Mouse (Mus musculus) embryo, embryonic 10 days (tissue): Measurements from ENCODE around the gene Retreg1.
"Not testable (repeated sequence)": the region's sequence is repeated elsewhere in the genome, so short reads cannot be mapped to it uniquely, and the experiment has no call there.

ENCODE experiments used
- DNase-seq: peaks from one replicate; pipeline ENCODE4 v3.0.0-alpha.2; 2015; ENCODE audit warnings: low spot score

The Retreg1 gene

GRCm38 (mm10) chr15:25947383-25947782 is 104.4 kb downstream of the Retreg1 start:
- no peak for DNase-seq

- no peak for DNase-seq
These were observed 105.6 kb downstream of the Retreg1 start for GRCm38 (mm10) chr15:25948257-25949223.

- DNase-seq = no peak
These were observed 106.7 kb downstream of the Retreg1 start for GRCm38 (mm10) chr15:25949696-25950095.

- no peak for DNase-seq
These were observed 107.6 kb downstream of the Retreg1 start for GRCm38 (mm10) chr15:25950584-25950983.

GRCm38 (mm10) chr15:25951037-25951436 is 108.1 kb downstream of the Retreg1 start:
- DNase-seq = no peak

- no peak for DNase-seq
These were observed 113.0 kb downstream of the Retreg1 start for GRCm38 (mm10) chr15:25956001-25956400.

- no peak for DNase-seq
These were observed 113.6 kb downstream of the Retreg1 start for GRCm38 (mm10) chr15:25956422-25957117.

GRCm38 (mm10) chr15:25957651-25958050 is 114.7 kb downstream of the Retreg1 start:
- DNase-seq = no peak

- peak; percentile 63 for DNase-seq
These were observed 116.4 kb downstream of the Retreg1 start for GRCm38 (mm10) chr15:25959375-25959774.

GRCm38 (mm10) chr15:25960231-25960630 is 117.3 kb downstream of the Retreg1 start:
- DNase-seq = no peak

- no peak for DNase-seq
These were observed 123.3 kb downstream of the Retreg1 start for GRCm38 (mm10) chr15:25966220-25966774.

- no peak for DNase-seq
These were observed 128.6 kb downstream of the Retreg1 start for GRCm38 (mm10) chr15:25971596-25971995.

GRCm38 (mm10) chr15:25972758-25973157 is 129.8 kb downstream of the Retreg1 start:
- no peak for DNase-seq

GRCm38 (mm10) chr15:25974352-25974751 is 131.4 kb downstream of the Retreg1 start:
- DNase-seq = no peak

GRCm38 (mm10) chr15:25975810-25976209 is 132.8 kb downstream of the Retreg1 start:
- no peak for DNase-seq

- DNase-seq = not testable (repeated sequence)
These were observed 140.6 kb downstream of the Retreg1 start for GRCm38 (mm10) chr15:25983614-25984013.

- DNase-seq = peak; percentile 99
These were observed 141.2 kb downstream of the Retreg1 start, which contains the start of gene Zfp622 for GRCm38 (mm10) chr15:25984067-25984733. TSS of gene Zfp622 (plus strand) at chr15:25984366.

GRCm38 (mm10) chr15:25984734-25985492 is 141.9 kb downstream of the Retreg1 start:
- DNase-seq = peak; percentile 11

- DNase-seq = peak; percentile 55
These were observed 150.2 kb downstream of the Retreg1 start for GRCm38 (mm10) chr15:25992992-25993727.

GRCm38 (mm10) chr15:25995521-25995920 is 152.5 kb downstream of the Retreg1 start:
- DNase-seq = peak; percentile 72
